Mouse (Mus musculus) gastrocnemius, postnatal 14 days (tissue): ENCODE measurements at regions not wholly inside any gene's neighbourhood (a gene's known extent, or its start where the extent isn't known, plus 50 kb on each side); places are given as distances from the start of the nearest gene placed in this dataset.
A peak's percentile ranks its signal among the peaks of the same experiment; 100 is the strongest.
"Not testable (repeated sequence)": the region's sequence is repeated elsewhere in the genome, so short reads cannot be mapped to it uniquely, and the experiment has no call there.

Experiments used
- DNase-seq: peaks from one replicate; pipeline ENCODE4 v3.0.0; 2021; ENCODE audit warnings: mixed read lengths
- intact Hi-C: fragments of 180-260 bp; cut with DNase I; formaldehyde crosslinking; loops from one replicate; pipeline ENCODE4 v1.15.1; 2025; ENCODE audit warnings: low total_unique reads

GRCm38 (mm10) chr17:69563165-69563564, 124.0 kb downstream of the Akain1 start:
- intact Hi-C loops = no loop called here
- no peak for DNase-seq

- DNase-seq, intact Hi-C loops: not testable (repeated sequence)
These were observed 132.0 kb downstream of the Akain1 start for GRCm38 (mm10) chr17:69571070-69571669.

GRCm38 (mm10) chr17:69590553-69590952, 151.4 kb downstream of the Akain1 start:
- intact Hi-C loops = no loop called here
- no peak for DNase-seq

GRCm38 (mm10) chr17:69597773-69598295, 158.7 kb downstream of the Akain1 start:
- DNase-seq = no peak
- intact Hi-C loops = no loop called here

GRCm38 (mm10) chr17:69598461-69598860, 159.3 kb downstream of the Akain1 start:
- no peak for DNase-seq
- intact Hi-C loops = no loop called here

GRCm38 (mm10) chr17:69603596-69603995, 164.5 kb downstream of the Akain1 start:
- intact Hi-C loops = no loop called here
- DNase-seq = no peak

- no peak for DNase-seq
- intact Hi-C loops = no loop called here
These were observed 165.6 kb downstream of the Akain1 start for GRCm38 (mm10) chr17:69604698-69605097.

GRCm38 (mm10) chr17:69605458-69605857, 166.3 kb downstream of the Akain1 start:
- DNase-seq = no peak
- intact Hi-C loops = no loop called here

- no peak for DNase-seq
- intact Hi-C loops = no loop called here
These were observed 192.3 kb downstream of the Akain1 start for GRCm38 (mm10) chr17:69631411-69631810.

- DNase-seq, intact Hi-C loops: not testable (repeated sequence)
These were observed 211.4 kb downstream of the Akain1 start for GRCm38 (mm10) chr17:69650496-69650895.

GRCm38 (mm10) chr17:69654586-69654985, 215.5 kb downstream of the Akain1 start:
- DNase-seq = no peak
- intact Hi-C loops = no loop called here

- peak; percentile 84 for DNase-seq
- intact Hi-C loops = no loop called here
These were observed 233.4 kb downstream of the Akain1 start for GRCm38 (mm10) chr17:69672530-69672929.

- intact Hi-C loops = no loop called here
- DNase-seq = no peak
These were observed 244.0 kb downstream of the Akain1 start for GRCm38 (mm10) chr17:69683091-69683490.

- intact Hi-C loops = no loop called here
- no peak for DNase-seq
These were observed 246.6 kb downstream of the Akain1 start for GRCm38 (mm10) chr17:69685625-69686257.

GRCm38 (mm10) chr17:69686383-69686782, 247.3 kb downstream of the Akain1 start:
- no peak for DNase-seq
- intact Hi-C loops = no loop called here

GRCm38 (mm10) chr17:69695341-69695740, 256.2 kb downstream of the Akain1 start:
- no peak for DNase-seq
- intact Hi-C loops = no loop called here

GRCm38 (mm10) chr17:69727325-69727724, 241.5 kb upstream of the Dlgap1 start:
- intact Hi-C loops = no loop called here
- DNase-seq = no peak

GRCm38 (mm10) chr17:69732981-69733380, 235.9 kb upstream of the Dlgap1 start:
- no peak for DNase-seq
- intact Hi-C loops = no loop called here

- intact Hi-C loops = no loop called here
- no peak for DNase-seq
These were observed 232.3 kb upstream of the Dlgap1 start for GRCm38 (mm10) chr17:69736379-69737096.

- intact Hi-C loops = no loop called here
- DNase-seq = no peak
These were observed 199.9 kb upstream of the Dlgap1 start for GRCm38 (mm10) chr17:69769002-69769421.

- intact Hi-C loops = no loop called here
These were observed 198.8 kb upstream of the Dlgap1 start for GRCm38 (mm10) chr17:69770046-69770445.

More at GRCm38 (mm10) chr17:69770046-69770445, 198.8 kb upstream of the Dlgap1 start:
- no peak for DNase-seq
